Mouse (Mus musculus) heart, adult 9 months (tissue): Measurements from ENCODE around the gene Auh.

Experiments used
- DNase-seq, 2 experiments: peaks; one replicate each; pipeline ENCODE4 v3.0.0; 2022; ENCODE audit warnings: low spot score in 2 of 2

The Auh gene

DNA sequence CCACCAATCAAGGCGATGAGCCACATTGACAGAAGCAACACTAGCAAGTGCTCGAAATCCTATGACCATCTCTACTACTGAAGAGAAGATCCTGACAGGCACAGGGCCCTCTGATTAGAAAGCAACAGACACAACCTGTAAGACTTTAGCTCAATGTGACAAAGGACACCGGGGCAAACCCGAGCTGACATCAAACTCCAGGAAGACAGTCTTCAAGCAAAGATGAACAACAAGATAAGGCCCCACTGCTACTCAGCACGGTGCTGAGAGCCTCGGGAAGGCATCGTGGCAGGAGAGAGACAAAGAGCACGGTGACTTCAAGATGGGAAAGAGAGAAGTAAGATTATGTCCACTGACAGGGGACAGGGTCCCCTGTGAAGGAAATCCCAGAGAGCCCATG is 7.5 kb downstream of the Auh start:
- no peak for DNase-seq

- DNase-seq, result no peak
These were observed 8.2 kb downstream of the Auh start for GRCm38 (mm10) chr13:52921065-52921825.

- DNase-seq, result no peak
These were observed 9.6 kb downstream of the Auh start for GRCm38 (mm10) chr13:52919790-52920352.

DNA sequence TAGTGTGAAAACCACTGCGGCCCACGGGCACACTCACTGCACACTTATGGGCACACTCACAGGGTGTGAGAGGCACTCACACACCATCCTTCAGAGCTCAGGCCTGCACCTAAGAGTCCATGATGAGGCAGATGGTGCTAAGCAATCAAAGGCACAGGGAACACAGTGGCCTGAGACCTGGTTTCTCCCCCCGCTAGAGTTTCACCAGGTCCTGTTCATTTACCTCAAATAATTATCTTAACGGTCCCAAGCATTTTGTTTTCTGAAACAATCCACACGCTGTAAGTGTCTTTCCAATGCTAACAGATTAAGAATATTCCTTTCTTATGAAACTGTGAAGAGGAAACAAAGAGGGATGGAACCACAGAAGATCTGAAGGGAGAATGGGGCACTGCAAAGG is 11.1 kb downstream of the Auh start:
- no peak for DNase-seq

- no peak for DNase-seq
These were observed 14.8 kb downstream of the Auh start for GRCm38 (mm10) chr13:52914591-52915110.

DNA sequence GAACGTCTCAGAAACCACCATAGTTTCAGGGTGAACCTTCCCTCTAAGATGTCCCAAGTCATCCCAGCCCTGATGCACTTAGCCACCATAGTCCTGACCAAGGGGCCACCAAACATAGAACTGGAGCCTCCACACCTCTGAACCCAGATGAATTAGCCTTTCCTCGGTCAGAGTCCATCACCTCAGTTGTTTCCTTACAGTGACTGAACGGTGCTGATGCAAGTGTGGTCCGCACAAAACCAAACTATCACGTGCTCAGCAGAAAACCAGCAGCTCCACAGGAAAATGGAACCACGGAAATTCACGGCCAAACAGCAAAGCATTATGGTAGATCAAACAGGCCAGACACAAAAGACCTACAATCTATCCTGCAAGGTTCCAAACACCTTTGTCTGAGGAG is 15.6 kb downstream of the Auh start:
- no peak for DNase-seq

DNA sequence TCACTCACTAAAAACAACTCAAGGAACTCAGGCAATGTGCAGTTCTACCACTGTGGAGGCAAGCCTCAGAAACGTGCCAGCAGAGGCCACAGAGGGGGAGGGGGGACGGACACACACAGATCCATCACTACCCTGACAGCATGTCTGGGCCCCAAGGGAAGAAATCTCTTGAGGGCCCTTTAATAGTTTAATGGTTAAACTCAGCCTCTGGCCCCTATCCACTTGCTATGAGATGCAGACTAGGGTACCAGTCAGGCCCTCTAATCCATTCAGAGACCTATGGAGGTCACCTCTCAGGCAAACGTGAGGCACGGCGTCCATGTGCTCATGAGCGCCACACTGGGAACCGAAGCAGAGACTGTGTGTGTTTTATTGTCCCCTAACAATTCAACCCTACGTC is 17.0 kb downstream of the Auh start:
- no peak for DNase-seq

DNA sequence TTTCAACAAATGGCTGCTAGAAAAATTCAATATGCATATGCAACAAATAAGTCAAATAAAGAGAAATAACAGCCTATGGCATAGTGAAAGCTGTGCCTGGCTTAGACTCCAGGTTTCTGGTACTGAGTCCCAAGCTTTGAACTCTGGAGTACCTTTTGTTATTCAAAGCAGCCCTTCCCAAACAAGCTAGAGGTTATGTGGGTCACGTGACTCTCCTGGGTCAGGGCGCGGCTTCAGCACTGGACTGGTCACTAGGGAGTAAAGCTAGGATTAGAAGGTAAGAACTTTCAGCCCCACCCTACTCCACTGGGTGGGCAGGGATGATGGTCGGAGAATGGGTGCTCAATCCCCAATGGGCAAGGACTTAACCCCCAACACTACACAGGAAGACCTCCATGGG is 18.2 kb downstream of the Auh start:
- DNase-seq, result no peak

- DNase-seq, result no peak
These were observed 23.2 kb downstream of the Auh start for GRCm38 (mm10) chr13:52906296-52906695.

DNA sequence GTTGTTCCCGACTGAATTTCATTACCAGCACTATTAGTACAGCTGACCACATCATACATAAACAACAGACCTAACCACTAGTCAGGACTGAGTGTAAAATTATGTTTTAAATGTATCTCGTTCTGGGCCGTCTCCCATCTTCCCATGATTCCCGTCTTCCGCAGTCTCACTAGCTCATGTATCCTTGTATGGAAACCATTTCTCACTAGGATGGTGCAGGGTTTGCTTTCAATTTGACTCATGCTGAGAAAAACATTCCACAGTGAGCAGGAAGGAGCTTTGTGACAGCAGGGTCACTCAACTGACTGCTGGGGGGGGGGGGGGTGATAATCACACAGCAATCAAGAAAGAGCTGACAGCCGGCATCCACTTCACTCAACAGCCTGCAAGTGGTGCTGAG is 25.3 kb downstream of the Auh start:
- no peak for DNase-seq

DNA sequence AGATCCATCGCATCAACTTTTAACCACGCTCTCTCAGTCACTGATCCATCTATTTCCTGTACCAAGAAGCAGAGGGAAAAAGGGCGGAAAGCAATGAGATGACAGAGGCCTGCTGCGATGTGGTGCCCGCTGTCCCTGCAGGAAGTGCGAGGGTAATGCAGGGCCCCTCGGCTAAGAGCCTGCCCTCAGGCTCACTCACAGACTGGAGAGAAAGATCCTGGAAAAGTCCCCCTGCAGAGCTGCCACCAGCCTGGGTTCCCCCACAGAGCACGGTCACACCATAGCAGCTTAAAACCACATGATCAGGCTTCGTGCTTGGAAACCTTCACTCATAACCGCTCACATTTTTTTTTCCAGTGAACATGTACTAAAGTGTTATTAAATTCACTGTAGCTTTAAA is 25.7 kb downstream of the Auh start:
- DNase-seq, result no peak

GRCm38 (mm10) chr13:52902517-52902916 is 27.0 kb downstream of the Auh start:
- DNase-seq, result no peak

DNA sequence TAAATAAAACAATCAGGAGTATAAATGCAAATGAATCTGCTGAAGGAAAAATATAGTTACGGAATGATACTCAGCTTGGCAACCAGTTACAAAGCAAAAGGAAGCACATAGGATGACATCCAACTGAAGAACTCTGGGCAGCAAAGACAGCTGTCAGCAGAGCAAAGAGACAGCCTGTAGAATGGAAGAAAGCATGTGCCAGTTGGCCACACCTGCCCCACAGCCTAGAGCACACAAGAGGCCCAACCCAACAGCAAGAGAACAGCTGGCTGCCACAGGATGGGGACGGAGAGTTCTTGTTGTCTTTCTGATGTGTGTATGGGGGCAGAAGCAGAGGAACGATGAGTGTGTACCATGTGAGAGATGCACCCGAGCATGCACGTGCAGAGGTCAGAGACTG is 29.8 kb downstream of the Auh start:
- DNase-seq, result no peak

DNA sequence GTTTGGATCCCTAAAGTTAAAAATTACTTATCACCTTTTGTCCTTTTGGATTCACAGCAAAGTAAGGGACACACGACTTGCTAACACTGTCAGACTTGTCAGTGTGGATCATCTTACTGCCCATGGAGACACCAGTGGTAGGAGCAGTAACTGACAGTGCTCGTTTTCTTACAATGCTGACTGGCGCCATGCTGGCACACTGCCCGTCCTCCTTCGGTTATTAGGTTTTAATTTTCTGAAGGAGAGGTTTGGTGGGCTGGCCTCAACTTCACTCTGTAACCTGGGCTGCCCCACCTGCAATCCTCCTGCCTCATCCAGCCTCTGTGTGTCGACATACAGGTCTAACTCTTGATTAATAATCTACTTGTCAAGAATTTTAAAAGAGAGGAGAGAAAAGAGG is 31.7 kb downstream of the Auh start:
- no peak for DNase-seq

GRCm38 (mm10) chr13:52892791-52893190 is 36.7 kb downstream of the Auh start:
- peak; percentile 10 to 38 for DNase-seq

- peak; percentile 37 to 68 for DNase-seq
These were observed 37.4 kb downstream of the Auh start for GRCm38 (mm10) chr13:52892065-52892503.

- DNase-seq, result no peak
These were observed 39.2 kb downstream of the Auh start for GRCm38 (mm10) chr13:52890313-52890712.

DNA sequence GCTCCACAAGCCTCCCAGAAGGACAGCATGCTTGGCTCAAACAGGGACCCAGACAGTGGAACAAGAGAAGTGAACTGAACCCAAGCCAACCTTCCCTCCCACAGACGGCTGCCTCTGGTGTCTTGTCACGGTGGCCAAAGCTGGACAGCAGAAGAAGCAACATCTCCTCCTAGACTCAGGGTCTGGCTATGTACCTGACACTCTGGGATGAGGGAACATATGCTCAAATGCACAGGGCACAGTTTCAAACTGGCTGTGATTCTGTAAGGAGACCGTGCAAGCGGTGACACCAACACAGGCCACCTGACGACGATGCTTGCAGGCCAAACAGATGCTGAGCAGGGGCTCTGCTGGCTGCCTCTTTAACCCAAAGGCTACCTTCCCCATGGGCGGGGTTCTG is 42.7 kb downstream of the Auh start:
- no peak for DNase-seq

GRCm38 (mm10) chr13:52883960-52884326 is 45.5 kb downstream of the Auh start:
- no peak for DNase-seq

DNA sequence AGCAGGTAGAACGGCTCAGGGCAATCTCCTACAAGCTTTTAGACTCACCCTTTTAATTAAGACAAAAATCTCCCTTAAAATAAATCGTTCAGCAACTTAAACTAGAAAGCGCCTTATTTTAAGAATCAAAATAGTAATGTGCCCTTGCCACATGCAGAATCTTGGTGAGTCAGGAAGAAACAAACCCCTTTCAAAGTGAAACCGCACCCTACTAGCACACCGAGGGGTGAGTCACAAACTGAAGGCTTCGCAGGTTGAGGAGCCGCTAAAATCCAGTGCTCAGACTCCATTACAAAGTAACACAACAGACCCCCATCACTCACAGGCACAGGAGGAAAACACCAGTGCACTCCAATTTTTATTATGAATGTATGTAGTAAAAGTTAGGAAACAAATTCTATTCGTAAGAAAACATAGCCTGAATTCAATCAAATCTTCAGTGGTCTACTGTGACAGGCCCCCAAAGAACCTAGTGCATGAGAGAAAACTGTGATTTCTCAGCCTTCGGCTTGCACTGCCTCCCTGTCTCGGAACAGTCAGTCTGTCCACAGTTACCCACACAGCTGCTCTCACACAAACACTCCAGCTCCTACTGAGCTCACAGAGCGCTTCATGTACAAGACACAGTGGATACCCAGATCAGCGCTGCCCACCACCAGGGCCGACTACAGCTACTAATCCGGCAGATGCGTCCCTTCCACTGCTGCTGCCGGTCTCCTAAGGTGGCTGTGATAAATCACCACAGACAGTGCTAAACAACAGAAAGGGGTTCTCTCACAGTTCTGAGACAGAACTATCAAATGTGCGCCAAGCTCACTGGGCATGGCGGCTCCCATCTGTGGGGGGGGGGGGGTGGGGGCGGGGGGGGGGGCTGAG is 46.2 kb downstream of the Auh start:
- no peak for DNase-seq

DNA sequence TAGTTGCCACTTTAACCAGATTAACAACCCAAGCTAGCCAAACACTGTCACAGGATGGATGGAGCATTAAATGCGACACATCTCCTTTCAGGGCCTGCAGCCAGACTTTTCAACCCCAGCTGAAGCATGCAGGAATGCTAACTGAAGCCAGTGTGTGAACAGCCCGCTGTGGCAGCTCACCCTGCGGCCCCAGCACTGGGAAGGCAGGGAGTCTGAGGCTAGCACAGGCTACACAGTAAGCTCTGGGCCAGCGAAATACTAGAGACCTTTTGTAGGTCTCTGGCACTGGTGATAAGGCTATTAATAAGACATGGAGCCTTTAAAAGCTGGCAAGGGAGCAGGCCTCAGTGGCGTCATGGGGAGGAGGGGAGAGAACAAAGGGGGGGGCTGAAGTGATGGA is 49.1 kb downstream of the Auh start:
- peak in 1 of 2 experiments; percentile 27 for DNase-seq

DNA sequence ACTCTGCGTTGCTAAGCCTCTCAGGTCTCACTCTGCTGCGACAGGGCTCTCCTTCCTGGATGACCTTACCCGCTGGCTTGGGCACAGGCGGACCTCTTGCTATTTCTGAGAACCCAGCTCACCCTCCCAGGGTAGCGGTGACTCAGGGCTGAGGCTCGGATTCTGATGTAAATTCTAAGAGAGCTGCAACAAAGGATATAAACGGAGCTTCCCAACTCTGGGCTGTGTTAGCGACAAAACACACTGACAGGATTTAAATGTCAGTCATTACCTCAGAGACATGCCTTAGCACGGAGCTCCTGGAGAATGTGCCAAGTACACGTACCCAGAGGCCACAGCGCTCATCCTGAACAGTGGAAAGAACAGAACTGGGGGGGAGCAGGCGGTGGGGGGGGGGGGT is 49.6 kb downstream of the Auh start:
- DNase-seq, result peak in 1 of 2 experiments; percentile 39

DNA sequence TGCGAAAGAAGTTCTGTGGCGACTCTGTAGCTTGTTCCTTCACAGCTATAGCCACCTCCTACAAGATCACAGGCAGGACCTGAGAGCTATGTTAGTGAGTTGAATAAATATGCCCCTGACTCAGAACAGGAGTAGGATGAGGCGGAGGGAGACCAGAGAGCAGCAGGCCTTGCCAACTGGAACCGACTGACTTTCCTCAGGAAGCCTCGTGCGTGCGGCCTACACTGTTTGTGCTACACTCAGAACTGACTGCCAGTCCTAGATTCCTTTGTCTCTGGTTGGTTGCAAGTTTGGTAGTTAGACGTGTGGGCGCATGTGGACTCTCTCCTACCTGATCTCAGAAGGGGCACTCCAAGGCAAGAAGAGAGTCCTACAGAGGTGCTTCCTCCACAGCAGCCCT is 50.2 kb downstream of the Auh start:
- DNase-seq, result no peak
